Mouse (Mus musculus): ENCODE data around the gene Tbc1d10a.

DNA sequence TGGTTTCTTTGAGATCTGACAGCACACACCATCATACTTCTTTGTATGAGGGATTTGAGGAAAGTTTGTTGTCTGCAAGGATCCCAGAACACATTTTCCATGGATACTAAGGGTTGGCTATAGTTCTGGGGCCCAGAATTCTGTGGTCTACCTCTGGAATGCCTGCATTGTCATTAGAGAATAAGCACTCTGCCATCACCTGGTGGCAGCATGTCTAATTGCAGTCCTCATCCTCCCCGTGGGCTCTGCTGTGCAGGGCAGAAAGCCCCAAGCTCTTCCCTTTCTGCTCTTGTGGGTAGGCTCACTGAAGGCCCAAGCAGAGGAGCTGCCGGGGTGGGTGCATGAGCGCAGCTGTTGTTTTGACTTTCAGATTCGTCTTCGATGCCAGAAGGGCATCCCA, 23.0 kb downstream of the Tbc1d10a start:
- no peak for TF ChIP-seq GATA1 (IDR thresholded peaks at IDR 0.05; ENCODE audit: borderline replicate concordance, low read length)
- TF ChIP-seq FLI1 (IDR thresholded peaks at IDR 0.05; ENCODE audit: low read length): no peak

All from megakaryocyte, embryonic 14.5 days (primary cell).